Mouse (Mus musculus): Measurements from ENCODE around the gene Zbtb14.

Zbtb14 gene

GRCm38 (mm10) chr17:69382511-69383100 is at the start of gene Zbtb14:
TSS of gene Zbtb14 (plus strand) at chr17:69383050.
- TF ChIP-seq GATA4 (IDR thresholded peaks at IDR 0.05; ENCODE audit: insufficient replicate concordance, low read length): no peak

DNA sequence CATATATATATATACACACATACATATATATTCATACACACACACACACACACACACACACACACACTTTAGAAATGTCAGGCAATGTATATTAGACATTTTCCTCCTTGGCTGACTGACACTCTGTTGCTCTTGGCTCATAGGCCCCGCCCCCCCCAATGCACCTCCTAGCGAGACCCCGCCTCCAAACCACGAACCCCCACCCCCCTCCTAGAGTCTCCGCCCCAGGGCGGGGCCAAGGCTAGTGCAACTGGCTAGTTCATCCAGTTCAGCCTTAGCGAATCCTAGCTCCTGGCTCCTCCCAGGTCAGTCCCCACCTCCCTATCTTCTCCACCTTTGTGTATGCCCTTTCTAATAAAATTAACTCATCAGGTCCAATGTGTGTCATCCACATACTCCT is 36.8 kb upstream of the Zbtb14 start:
- TF ChIP-seq GATA4 (IDR thresholded peaks at IDR 0.05; ENCODE audit: insufficient replicate concordance, low read length): no peak

DNA sequence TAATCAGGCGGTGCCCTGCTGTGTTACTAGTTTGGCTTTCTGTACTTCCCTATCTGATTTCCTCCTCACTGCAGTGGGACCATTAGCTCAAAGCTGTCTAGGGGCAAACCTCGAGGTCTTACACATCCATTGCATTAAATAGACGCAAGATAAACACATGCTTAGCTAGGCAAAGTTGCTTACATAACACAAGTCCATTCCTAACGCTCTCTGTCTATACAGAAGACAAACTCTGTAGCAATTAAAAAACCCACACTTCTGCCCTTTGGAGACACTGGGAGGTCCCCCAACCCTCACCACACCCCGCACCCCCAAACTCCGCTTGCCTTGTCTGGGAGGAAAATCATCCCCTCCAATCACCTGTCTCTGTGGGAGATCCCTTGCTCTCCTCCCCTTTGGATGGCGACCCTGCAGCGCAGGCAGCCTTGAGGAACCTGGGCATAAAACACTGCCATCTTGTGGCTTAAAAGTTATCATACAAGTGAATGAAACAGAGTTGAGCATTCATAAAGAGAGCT is 33.8 kb upstream of the Zbtb14 start:
- no peak for TF ChIP-seq GATA4 (IDR thresholded peaks at IDR 0.05; ENCODE audit: insufficient replicate concordance, low read length)

GRCm38 (mm10) chr17:69365049-69365448 is 17.8 kb upstream of the Zbtb14 start:
- TF ChIP-seq GATA4 (IDR thresholded peaks at IDR 0.05; ENCODE audit: insufficient replicate concordance, low read length): no peak

- no peak for TF ChIP-seq GATA4 (IDR thresholded peaks at IDR 0.05; ENCODE audit: insufficient replicate concordance, low read length)
Observed at GRCm38 (mm10) chr17:69380838-69381237, 2.0 kb upstream of the Zbtb14 start.

DNA sequence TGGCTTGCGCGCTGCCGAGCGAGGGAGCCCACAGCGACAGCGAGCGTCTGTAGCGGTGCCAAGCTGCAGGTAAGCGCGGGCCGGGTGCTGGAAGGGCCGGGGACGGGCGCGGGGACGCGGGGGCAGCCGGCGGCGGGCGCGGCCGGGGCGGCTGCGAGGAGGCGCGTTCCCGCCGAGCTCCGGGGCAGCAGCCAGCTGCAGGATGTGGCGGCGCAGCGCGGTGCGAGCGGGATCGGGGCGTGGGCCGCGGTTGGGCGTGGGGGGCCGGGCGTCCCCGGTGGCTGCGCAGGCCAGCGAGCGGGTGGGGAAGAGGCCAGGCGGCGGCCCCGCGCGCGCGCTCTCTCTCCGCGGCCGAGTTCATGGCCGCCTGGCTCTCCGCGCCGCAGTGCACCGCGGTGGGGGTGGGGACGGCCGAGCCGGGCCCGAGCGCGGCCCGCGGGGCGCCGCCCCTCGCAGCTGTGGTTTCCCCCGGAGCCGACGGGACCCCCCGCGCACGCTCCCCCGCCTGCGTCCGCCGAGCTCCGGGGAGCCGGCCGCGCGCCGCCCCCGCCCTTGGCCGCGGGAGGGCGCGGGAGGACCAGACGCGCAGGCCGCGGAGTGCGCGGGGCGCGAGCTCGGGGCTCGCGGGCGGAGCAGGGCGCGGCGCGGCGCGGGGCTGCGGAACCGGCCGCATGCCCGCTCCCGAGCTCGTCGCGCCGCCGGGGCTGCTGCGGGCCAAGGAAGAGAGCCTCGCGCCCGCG is 521 bp downstream of the Zbtb14 start:
- no peak for TF ChIP-seq GATA4 (IDR thresholded peaks at IDR 0.05; ENCODE audit: insufficient replicate concordance, low read length)

- TF ChIP-seq GATA4 (IDR thresholded peaks at IDR 0.05; ENCODE audit: insufficient replicate concordance, low read length): no peak
Observed at GRCm38 (mm10) chr17:69383941-69384665, 1.3 kb downstream of the Zbtb14 start.

DNA sequence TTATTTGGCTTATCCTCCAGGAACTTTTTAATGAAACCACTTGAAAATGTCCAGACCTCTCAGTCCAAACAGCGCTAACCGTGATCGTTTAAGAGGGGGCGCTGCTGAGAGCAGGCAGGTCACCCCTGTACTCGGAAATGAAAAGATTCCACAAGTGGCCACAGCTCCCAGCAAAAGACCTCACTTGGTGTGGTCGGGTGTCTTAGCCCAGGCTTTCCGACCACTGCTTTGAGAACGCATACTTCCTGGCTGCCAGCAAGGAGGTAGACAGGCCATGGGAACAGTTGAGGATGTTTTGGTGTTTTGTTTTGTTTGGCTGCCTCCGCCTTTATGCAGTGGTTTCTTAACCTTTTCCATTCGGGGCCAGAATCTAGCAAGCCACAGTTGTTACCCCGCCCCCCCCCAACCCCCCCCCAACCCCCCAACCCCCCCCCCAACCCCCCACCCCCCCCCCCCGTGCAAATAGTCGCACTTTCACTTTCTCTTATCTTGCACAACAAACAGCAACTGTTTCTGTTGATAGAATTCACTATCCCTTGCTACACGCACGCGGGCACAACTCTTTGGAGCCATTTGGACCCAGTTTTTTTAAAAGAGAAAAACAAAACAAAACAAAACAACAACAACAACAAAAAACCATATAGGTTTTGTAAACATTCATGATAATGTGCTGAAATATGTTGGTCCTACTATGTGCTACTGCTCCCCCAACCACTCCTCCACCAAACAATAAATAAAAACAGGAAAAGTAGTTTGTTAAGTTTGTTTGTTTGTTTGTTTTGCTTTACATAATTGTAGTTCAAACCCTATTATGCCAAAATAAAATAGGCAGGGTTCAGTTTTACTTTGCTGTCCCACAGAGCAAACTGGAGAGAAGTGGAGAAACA is 13.5 kb downstream of the Zbtb14 start:
- TF ChIP-seq GATA4 (IDR thresholded peaks at IDR 0.05; ENCODE audit: insufficient replicate concordance, low read length): no peak

DNA sequence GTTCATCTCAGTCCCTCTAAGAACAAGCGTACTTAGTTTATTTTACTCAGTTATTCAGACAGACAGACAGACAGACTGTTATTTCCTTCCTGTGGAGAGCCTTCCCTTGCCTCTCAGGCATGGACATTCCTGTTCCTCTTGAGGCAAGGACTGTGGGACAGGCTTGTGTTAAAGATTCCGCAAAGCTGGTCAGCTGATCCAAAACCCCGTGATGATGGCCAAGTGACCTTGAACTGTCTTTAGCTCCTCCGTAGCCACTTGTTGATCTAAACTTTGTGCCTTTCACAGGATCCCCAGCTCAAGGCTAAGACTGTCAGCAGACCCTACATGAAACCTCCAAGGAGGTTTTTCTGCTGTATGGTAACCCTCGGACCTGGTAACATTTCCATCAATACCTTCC is 14.3 kb downstream of the Zbtb14 start:
- no peak for TF ChIP-seq GATA4 (IDR thresholded peaks at IDR 0.05; ENCODE audit: insufficient replicate concordance, low read length)

- no peak for TF ChIP-seq GATA4 (IDR thresholded peaks at IDR 0.05; ENCODE audit: insufficient replicate concordance, low read length)
Observed at GRCm38 (mm10) chr17:69398092-69398491, 15.2 kb downstream of the Zbtb14 start.

GRCm38 (mm10) chr17:69401146-69401545 is 18.3 kb downstream of the Zbtb14 start:
- TF ChIP-seq GATA4 (IDR thresholded peaks at IDR 0.05; ENCODE audit: insufficient replicate concordance, low read length): no peak

DNA sequence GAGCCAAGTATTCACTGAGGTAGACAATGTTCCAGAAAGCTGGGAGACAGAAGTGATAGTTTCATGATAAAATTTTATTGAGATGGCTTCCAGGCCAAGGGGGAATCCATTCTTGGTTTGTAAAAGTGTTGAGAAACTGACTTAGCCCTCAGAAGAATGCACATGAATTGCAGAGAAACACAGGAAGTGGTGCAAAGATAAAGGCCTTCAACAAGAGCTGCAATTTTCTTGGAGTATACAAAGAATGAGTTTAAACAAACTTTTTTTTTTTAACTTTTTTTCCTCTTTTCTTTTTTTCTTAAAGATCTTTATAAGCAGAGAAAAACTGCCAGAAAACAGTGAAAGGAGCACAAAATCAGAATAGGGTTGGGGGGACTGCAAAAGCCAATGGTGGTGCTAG is 33.3 kb downstream of the Zbtb14 start:
- no peak for TF ChIP-seq GATA4 (IDR thresholded peaks at IDR 0.05; ENCODE audit: insufficient replicate concordance, low read length)

GRCm38 (mm10) chr17:69416920-69417661 is 34.2 kb downstream of the Zbtb14 start:
- TF ChIP-seq GATA4 (IDR thresholded peaks at IDR 0.05; ENCODE audit: insufficient replicate concordance, low read length): no peak; the same call in 1 of the 2 replicates

GRCm38 (mm10) chr17:69417724-69418373 is 35.0 kb downstream of the Zbtb14 start:
- no peak for TF ChIP-seq GATA4 (IDR thresholded peaks at IDR 0.05; ENCODE audit: insufficient replicate concordance, low read length)

Measured in liver, adult (tissue).